Mouse (Mus musculus): ENCODE results near the gene Serpina1e.
"Not testable (repeated sequence)": the region's sequence is repeated elsewhere in the genome, so short reads cannot be mapped to it uniquely, and the experiment has no call there.

The Serpina1e gene

GRCm38 (mm10) chr12:103971080-103971479 is 12.3 kb upstream of the Serpina1e start:
- ChIA-PET CTCF (no interaction called here), POLR2A (no interaction called here)

GRCm38 (mm10) chr12:103969577-103970116 is 10.9 kb upstream of the Serpina1e start:
- ChIA-PET POLR2A (no interaction called here), CTCF (interaction anchor here in 1 of 4 experiments (0.7 kb wide), 1 partner anchor 9 kb away, joined by 3 read pairs; no protein-coding TSS in a partner anchor)

GRCm38 (mm10) chr12:103966761-103967160 is 8.0 kb upstream of the Serpina1e start:
- CTCF ChIA-PET, result no interaction called here
- POLR2A ChIA-PET, result no interaction called here

GRCm38 (mm10) chr12:103963288-103963687 is 4.5 kb upstream of the Serpina1e start:
- POLR2A ChIA-PET, result no interaction called here
- CTCF ChIA-PET, result interaction anchor here in 1 of 4 experiments (0.8 kb wide), 1 partner anchor 619 kb away, joined by 7 read pairs; no protein-coding TSS in a partner anchor

DNA sequence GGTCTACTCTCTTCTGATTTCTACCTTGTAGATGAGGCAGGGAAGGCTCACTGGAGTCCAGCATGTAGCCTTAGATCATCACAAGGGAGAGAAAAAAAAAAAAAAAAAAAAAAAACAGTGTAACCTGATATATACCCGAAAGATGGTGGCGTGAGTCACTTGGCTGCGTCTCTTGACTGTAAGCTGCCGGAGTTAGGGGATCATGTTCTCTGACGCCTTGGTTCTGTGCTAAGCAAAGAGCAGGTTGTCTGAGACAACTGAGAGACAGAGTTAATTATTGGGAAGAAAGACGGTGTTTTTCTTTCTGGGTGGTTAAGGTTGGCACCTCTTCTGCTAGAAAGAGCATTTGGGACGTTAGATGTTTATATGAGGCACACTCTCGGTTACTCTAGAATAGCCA is 4.1 kb upstream of the Serpina1e start:
- POLR2A ChIA-PET, result no interaction called here
- CTCF ChIA-PET, result interaction anchor here in 1 of 4 experiments (0.8 kb wide), 1 partner anchor 618 kb away, joined by 7 read pairs; no protein-coding TSS in a partner anchor

DNA sequence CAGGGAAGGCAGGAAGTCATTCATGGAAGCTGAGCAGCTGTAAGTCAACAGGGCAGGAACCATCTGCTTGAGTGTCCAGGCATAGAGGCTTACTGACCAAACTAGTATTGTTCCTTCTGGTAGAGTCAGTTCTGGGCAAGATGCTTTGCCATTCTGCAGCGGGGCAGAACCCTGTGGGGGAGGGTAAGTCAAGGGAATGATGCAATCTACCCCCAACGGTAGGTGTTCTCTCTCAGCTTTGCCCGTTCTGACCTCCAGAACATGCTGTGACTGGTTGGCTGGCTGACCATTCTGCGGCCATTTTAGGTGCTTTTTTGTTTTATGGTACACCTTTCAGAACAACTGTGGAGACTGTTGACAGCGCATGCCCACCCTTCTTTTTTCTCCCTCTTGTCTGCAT is 3.6 kb upstream of the Serpina1e start:
- POLR2A ChIA-PET, result no interaction called here
- CTCF ChIA-PET, result no interaction called here

GRCm38 (mm10) chr12:103961716-103962115 is 2.9 kb upstream of the Serpina1e start:
- ChIA-PET CTCF (no interaction called here), POLR2A (no interaction called here)

DNA sequence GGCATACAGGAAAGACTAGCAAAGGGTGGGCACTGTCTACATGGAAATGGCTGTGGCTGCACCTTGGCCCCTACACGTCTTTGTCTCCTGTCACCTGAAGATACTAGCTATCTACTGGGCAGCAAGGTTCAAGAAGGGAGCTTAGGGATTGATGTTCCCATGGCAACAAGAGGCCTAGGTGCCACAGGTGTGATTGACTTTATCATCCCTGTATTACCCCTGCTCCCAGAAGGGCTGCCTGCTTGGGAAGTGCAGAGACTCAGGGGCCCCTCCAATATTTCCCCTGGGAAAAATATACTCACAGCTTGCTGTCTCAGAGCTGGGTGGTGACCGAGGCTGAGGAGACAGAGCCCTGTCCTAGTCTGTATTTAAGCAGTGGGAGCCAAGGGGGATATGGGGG is 2.2 kb downstream of the Serpina1e start:
- POLR2A ChIA-PET, CTCF ChIA-PET: not testable (repeated sequence)

DNA sequence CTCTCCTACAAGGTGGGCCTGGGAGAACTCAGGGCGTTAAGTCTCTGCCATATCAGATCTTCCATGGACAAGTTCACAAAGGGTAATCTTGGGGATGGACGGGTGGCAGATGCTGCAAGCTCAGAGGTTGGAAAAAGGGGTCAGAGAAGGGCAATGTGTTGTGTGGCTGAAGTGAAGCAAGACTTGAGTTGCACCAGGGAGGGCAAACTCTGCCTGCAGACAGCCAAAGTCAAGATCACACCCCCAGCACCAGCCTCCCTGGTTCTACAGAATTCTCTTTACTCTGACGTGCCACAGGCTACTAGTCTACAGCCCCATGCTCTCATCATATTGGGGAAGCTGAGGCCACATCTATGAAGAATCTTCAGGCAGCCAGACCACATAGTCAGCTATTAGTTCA is 5.8 kb downstream of the Serpina1e start:
- CTCF ChIA-PET, POLR2A ChIA-PET: not testable (repeated sequence)

DNA sequence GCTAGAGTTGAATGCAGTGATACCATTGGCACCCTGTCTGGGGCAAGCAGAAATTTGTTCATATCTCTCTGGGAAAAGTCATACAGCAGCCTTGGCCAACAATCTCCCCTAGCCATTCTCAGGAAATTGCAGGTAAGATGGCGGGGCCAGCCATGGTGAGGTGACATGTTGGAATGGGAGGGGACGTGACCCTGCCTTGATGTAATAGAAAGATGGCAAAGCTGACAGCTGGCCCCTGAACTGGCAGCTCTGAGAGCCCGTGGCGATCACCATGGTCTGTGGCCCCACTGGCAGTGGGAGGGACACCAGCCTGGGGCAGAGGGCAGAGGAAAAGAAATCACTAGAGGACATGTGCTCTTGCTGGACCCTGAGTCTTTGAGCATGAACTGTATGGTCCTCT is 12.5 kb downstream of the Serpina1e start:
- ChIA-PET CTCF (no interaction called here), POLR2A (no interaction called here)

DNA sequence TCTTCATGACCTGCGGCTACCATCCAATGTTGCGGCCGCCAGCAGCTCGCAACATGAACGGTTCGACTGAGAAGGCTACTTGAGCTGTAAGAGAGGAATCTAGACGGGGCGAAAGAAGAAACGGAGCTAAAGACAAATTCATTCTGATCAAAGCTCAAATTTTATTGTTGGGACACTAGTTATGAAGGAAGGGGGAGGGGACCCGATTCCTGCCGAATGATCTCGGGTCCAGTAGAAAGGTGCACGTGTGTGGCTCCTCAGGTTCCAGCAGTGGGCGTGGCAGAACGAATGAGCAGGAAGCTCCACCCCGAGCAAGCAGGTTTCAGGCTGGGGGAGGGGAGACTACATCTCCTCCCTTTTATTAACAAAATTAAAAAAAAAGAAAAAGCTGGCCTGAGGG is 49.6 kb downstream of the Serpina1e start:
- POLR2A ChIA-PET, CTCF ChIA-PET: not testable (repeated sequence)

DNA sequence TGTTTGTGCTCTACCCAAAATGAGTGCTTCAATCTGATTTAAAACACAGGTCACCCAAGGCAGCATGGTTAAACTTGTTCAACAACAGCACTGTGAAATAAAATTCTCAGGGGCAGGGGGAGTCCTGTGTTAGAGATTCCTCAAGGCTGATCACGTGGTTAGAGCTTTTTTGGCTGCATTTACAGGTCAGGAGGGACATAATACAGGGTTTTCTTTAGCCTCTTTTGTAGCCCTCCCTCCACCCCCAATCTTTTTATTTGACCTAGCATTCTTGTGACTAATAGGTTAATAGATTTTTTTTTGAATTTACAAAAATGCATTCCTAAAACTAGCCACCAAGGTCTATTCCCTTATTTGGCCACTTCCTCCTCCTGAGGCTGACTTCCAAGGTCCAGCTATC is 51.0 kb downstream of the Serpina1e start:
- POLR2A ChIA-PET, result interaction anchor here in 1 of 4 experiments (0.6 kb wide), 1 partner anchor 1198 kb away, joined by 3 read pairs; no protein-coding TSS in a partner anchor
- CTCF ChIA-PET, result not testable (repeated sequence)

- CTCF ChIA-PET, result not testable (repeated sequence)
- POLR2A ChIA-PET, result interaction anchor here in 1 of 4 experiments (0.7 kb wide), 1 partner anchor 291 kb away, joined by 7 read pairs; no protein-coding TSS in a partner anchor
Measured at GRCm38 (mm10) chr12:103904837-103905340, 53.9 kb downstream of the Serpina1e start, which contains the start of gene Serpina1c. Gene Serpina1c, minus strand, starts transcription at chr12:103904887.

DNA sequence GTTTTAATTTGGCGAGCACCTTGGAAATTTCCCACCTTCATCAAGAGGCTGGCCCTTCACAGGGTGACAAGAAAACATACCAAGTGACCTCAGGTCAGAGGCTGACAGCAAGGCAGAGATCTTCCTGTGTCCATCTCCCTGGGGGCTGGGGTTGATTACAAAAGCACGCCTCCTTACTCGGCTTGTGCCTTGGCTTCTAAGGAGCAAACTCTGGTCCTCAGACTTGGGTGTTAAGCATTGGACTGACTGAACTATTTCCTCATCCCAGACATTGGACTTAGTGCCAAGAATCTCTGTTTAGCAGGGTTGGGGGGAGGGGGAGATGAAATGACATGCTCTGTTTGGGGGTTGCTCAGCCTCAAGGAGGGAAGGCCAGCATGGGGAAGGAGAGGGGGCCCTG is 56.8 kb downstream of the Serpina1e start:
- POLR2A ChIA-PET, CTCF ChIA-PET: not testable (repeated sequence)

All from embryonic stem cell, embryonic (primary cell).